Mouse (Mus musculus) lung, adult 18-20 months (tissue): ENCODE data around the gene Ddx23.
A peak's percentile ranks its signal among the peaks of the same experiment; 100 is the strongest.

Source experiments
- DNase-seq, 2 experiments: peaks; one replicate each; pipeline ENCODE4 v3.0.0; 2022; ENCODE audit warnings: mixed read lengths in 2 of 2

The Ddx23 gene

GRCm38 (mm10) chr15:98662567-98663545, at the start of gene Ddx23:
Gene Ddx23, minus strand, starts transcription at chr15:98662894.
- DNase-seq: peak; percentile 96 to 97

DNA sequence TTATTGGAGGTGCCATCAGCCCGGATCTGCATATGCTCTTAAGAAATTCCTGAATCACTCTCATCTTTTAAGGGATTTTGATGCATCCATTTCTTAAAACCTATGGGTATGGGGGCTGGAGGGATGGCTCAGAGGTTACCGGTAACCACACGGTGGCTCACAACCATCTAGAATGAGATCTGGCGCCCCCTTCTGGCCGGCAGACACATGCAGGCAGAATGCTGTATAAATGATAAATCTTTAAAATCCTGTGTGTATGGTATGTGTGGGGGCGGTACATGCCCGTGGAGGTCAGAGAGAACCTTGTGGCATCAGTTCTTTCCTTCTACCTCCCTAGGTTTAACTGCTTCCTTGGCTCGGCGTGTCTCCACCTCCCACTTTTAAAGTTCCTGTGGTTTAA, 47.7 kb upstream of the Ddx23 start:
- DNase-seq: peak; percentile 45 to 65

DNA sequence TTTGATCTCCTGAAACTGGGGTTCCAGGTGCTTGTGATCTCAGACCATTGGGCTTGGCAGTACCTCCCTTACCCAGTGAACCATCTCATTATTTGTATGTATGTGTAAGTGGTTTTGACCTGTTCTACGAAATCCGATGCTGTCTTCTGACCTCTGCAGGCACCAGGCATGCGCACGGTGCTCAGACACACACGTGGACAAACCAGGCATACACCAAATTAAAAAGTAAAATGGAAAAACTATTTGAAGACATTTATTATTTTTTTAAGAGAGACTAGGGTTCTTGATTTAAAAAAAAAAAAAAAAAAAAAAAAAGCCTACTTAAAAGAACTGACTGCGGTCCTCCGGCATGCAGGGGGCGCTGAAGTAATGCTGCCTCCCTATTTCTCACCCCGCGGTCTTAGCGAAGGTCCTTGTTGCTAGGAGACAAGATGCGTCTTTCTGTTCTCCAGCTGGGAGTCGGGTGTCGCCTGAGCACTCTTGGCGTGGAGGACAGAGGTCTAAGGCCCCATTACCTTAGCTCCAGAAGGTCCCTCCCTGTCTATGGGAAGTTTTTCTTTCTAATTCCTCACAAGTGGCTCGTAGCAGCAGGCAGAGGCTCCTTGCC, 45.2 kb upstream of the Ddx23 start, which contains the start of gene Ccdc65:
Ccdc65 (plus strand) TSS at position 442 of the 607 bp plus-strand sequence.
- DNase-seq: peak; percentile 84 to 90

GRCm38 (mm10) chr15:98704312-98704711, 41.6 kb upstream of the Ddx23 start:
- DNase-seq: no peak

DNA sequence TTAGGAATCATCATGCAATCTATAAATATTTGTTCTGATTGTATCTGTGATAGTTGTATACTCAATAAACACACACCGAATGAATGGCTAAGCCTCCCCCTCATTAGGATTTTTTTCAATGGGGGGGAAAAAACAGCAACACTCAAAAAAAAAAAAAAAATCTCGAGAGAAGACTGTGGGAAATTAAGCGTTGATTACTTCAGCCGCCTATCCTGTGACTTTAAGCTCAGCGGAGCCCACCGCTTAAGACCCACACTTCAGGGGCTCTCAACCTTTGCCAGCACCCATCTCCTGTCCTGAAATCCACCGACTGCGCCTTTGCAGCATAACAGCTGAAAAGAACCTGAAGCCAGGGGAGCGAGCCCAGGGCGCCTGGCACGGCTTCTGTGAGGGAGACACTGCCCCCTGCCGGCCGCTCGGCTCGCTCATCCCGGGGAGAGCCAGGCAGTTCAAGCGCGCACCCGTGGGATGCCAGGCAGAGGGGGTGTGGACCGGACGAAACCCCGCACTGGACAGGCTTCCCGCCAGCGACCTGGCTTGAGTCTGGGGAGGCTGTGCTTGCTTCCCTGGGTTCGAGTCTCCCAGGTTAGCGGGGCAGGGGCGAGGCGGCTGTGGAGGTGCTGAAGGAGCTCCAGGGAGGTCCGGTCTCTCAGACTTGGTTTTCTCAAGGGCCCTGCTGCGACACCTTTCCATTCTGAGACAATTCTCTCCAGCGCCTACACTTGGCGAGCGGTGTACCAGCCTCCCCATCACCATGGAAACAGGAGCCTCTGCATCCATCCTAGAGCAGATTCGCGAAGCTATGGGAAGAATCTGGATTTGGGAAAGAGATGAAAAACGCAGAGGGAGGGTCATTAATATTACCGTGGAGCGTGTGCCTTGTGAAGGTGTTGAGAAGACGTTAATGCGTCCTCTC, 36.8 kb upstream of the Ddx23 start:
- DNase-seq: peak; percentile 80 to 84

DNA sequence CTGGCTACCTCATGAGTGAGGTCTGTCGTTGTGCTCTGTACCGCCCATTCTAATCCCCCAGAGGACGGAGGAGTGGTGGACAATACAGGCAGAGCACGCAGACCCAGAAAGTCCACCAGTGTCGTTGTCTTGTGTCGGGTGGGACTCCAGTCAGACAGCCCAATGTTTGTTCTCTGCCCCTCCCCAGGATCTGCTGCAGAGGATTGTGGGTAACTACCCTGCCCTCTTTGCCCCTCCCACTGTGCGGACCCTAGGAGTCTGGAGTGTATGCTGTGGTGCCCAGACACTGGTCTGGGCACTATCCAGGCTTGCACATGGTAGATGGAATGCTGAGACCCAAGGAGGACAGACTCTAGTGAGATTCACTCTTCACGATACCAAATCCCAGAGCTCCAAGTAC, 33.5 kb upstream of the Ddx23 start:
- DNase-seq: no peak

- peak in 1 of 2 experiments; percentile 19 for DNase-seq
Observed at GRCm38 (mm10) chr15:98695726-98696125, 33.0 kb upstream of the Ddx23 start.

GRCm38 (mm10) chr15:98692171-98692715, 29.5 kb upstream of the Ddx23 start:
- peak; percentile 60 to 67 for DNase-seq

GRCm38 (mm10) chr15:98691486-98692147, 28.9 kb upstream of the Ddx23 start:
- DNase-seq: no peak

DNA sequence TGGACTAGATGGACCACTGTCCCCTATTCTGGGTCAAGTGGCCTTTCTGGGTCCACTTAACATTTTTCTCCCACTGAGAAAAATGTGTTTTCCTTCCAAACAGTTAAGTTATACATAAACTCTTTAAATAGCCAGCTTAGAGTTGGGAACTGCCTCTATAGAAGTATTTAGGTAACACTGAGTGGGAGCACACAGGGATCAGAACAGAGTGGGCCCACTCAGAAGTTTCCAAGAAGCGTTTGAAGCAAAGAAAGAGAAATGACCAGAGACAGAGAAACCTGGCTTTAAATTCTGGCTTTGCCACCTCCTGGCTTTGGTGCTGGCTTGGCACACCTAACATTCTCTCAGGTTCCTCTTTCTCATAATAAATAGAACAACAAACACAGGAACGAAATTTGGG, 27.0 kb upstream of the Ddx23 start:
- DNase-seq: no peak

GRCm38 (mm10) chr15:98685926-98686325, 23.2 kb upstream of the Ddx23 start:
- no peak for DNase-seq

DNA sequence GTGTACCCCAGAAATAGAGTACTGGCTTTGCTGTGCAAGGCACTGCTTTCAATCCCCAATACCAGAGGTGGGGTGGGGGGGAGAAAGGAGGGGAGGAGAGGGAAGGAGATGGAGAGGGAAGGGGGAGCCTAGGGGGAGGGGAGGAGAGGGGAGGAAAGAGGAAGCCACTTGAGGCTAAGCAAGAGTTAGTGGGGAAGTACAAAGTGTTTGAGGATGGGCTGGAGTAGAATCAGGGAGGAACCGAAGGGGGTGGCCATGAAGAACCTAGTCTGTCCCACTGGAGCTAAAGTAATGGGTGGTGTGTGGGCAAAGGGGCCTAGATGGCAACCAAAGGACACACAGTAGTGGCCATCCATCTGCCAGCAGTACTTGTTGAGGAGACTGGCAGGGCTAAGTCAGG, 21.1 kb upstream of the Ddx23 start:
- no peak for DNase-seq

- DNase-seq: peak in 1 of 2 experiments; percentile 16
Observed at GRCm38 (mm10) chr15:98683177-98683576, 20.5 kb upstream of the Ddx23 start.

- no peak for DNase-seq
Observed at GRCm38 (mm10) chr15:98681633-98682032, 18.9 kb upstream of the Ddx23 start.

GRCm38 (mm10) chr15:98680660-98681059, 18.0 kb upstream of the Ddx23 start:
- no peak for DNase-seq

GRCm38 (mm10) chr15:98677977-98678376, 15.3 kb upstream of the Ddx23 start:
- DNase-seq: no peak

- peak; percentile 90 for DNase-seq
Observed at GRCm38 (mm10) chr15:98676940-98677728, 14.4 kb upstream of the Ddx23 start, which contains the start of gene Rnd1. Gene Rnd1, minus strand, starts transcription at chr15:98677461.

- no peak for DNase-seq
Observed at GRCm38 (mm10) chr15:98676471-98676870, 13.8 kb upstream of the Ddx23 start.

- no peak for DNase-seq
Observed at GRCm38 (mm10) chr15:98675634-98676250, 13.0 kb upstream of the Ddx23 start.

DNA sequence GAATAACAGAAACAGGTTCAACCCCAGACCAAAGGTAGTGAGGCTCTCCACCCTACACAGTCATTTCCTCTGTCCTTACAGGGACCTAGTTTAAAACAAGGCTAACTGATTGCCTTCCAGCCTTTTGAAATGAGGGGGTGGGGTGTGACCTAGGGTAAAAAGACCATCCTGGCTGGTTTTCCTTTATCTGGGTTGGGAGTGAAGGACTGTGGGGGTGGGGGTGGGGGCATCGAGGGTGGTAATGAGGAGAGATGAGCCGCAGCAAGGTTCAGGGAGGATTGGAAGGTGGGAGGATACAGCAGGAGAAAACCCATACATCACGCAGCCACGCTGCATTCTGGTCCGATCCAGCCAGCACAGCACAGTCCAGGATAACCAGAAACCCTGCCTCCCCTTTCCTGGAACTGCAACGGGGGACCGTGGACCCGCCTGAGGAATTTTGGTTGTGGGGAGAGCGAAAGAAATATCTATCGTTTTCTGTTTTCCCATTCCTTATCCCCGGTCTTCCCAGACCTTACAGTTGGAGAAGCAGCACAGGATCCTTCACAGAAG, 12.4 kb upstream of the Ddx23 start:
- DNase-seq: no peak
